Mouse (Mus musculus) embryonic fibroblast, embryonic 13.5 days (primary cell): ENCODE measurements around the gene Sel1l.

Experiments
- CTCF ChIP-seq: IDR thresholded peaks from 2 replicates; pipeline ENCODE4 v1.5.1; 2011; ENCODE audit warnings: mild to moderate bottlenecking, control low read depth, low read length, moderate library complexity, borderline replicate concordance; ENCODE audit not compliant: insufficient read depth
- POLR2A ChIP-seq: IDR thresholded peaks from 2 replicates; pipeline ENCODE4 v1.6.1; 2011; ENCODE audit warnings: low read depth, mild to moderate bottlenecking, control low read depth, low read length, moderate library complexity

DNA sequence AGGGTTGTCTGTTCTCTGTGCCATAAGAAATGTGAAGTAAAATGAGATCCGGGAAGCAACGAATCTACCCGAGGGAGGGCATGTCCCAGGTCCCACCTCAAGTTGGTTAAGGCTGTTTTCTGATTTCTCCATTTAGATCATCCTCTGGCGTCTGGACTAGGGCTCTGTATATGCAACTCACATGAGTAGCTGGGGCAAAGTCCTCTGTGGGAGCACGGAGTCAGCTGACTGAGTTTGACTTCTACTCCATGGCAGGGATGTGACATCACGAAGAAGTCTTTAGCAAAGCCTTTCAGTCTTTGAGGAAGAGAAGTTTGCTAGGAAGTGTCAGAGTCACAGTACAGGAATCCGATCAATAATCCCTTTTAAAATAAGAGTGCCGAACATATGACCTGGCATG lies 40.0 kb downstream of the Sel1l start:
- no peak for TF ChIP-seq CTCF
- TF ChIP-seq POLR2A = no peak
